Mouse (Mus musculus) megakaryocyte-erythroid progenitor cell, adult 5-6 weeks (primary cell): ENCODE measurements around the gene Mmp28. TPM values are rescaled to one million over a fixed set of nuclear protein-coding genes. Genes with fewer than 3 reads are reported as not detected.

Experiments used
- ATAC-seq: replicated peaks from 2 replicates; pipeline ENCODE4 v1.8.0; 2016; ENCODE audit warnings: mild to moderate bottlenecking, inconsistent platforms; ENCODE audit not compliant: severe bottlenecking, poor library complexity, low FRiP score, low TSS enrichment
- total RNA-seq, 2 experiments: library from RNA; stranded (forward) in 1 of 2; stranded (reverse) in 1 of 2; fragments of 200-1000, 215-1000 nt in 1 of 2; fragments of >200 nt in 1 of 2; fragmentation: Nextera tagmentation in 1 of 2; gene quantifications; 2 replicates each; pipeline ENCODE4 v1.2.3; 2014 to 2017

Gene Mmp28
- total RNA-seq, 2 experiments from 2014 or later: 0.19 TPM; not detected in 1

- ATAC-seq: no peak
Observed at GRCm38 (mm10) chr11:83410510-83410909, 52.4 kb downstream of the Mmp28 start.

DNA sequence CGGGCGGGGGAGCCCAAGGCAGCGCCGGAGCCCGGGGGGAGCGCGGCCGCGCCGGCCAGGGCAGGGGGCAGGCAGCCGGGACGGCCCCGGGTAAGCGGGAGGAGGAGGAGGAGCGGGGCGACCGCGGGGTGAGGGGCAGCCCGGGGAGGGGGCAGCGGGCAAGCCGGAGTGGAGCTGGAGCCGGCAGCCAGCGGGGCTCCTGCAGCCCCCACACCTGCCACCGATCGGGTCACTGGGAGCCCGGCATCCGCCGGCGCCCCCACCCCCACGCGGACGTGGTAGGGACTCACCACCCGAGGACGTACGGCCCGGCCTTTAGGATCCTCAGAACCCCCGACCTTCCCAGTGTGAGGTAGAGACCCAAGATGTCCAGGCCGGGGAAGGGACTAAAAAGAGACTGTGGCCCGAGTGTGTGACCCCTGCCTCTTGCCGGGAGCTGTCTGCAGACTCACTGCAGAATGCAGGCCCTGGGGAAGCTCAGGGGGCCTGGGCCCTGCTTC is 53.0 kb downstream of the Mmp28 start:
- no peak for ATAC-seq

DNA sequence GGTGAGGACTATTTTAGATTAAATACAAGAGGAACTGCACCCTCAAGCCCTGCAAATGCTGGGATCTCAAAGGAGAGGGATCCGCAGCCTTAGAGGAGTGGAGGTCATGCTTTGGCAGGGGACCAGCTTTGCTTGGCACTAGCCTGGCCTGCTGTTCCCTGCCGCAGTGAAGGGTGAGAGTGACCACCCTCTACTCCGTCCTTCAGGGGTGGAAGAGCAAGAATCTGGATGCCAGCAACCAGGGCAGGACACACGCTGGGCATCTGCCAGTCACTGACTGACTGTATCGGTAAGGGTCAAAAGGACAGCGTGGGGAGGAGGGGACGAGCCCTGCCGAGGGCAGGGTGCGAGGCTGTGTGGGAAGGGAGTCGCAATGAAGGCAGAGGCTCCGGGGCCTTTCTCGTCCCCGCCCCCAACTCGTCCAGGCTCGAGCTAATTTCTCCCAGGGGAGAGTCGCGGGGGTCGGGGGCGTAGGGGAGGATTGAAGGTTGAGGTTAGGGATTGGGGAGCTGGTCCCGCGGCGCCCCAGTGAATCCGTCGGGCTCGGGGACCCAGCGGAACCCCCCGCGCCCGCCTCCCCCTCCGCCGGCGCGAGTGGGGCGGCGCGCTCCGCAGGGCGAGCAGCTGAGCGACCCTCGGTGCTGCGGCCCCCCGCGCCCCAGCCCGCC is 53.6 kb downstream of the Mmp28 start, which contains the start of gene Rasl10b:
Rasl10b (plus strand) TSS at position 51 of the 668 bp plus-strand sequence.
- no peak for ATAC-seq

DNA sequence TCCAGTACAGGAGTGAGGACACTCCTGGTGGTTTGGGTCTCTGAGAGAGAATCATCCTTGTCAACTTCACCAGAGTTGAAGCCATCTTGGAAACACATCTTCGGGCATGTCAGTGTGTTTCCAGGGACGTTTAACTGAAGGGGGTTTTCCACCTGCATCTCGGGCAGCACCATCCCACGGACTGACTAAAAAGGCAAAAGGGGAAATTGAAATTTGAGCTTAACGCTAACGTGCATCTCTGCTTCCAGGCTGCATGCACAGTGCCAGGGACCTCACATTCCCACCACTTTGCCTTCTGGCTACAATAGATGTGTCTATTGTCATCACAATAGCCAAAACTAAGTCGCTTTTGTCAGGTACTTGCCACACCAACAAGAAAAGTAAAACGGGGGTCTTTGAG is 54.6 kb downstream of the Mmp28 start:
- no peak for ATAC-seq

DNA sequence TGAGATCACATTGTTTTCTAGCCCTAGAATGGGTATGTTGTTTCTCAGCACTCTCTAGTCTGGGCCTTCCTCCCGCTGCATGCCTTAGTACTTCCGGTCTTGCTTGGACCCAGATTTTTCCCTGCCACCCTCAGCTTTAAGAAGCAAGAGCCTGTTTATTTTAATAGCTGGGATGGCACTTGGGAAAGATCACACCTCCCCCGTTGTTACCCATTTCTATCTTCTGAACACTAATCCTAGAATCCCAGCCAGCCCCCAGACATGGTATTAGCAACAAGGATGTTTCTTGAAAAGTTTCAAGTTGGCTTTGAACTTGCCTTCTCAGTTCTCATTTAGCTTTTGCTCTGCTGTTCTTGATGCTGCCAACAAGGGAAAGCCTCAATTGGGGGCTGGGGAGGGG is 56.5 kb downstream of the Mmp28 start:
- ATAC-seq: no peak

- ATAC-seq: no peak
Observed at GRCm38 (mm10) chr11:83403787-83404186, 59.1 kb downstream of the Mmp28 start.

DNA sequence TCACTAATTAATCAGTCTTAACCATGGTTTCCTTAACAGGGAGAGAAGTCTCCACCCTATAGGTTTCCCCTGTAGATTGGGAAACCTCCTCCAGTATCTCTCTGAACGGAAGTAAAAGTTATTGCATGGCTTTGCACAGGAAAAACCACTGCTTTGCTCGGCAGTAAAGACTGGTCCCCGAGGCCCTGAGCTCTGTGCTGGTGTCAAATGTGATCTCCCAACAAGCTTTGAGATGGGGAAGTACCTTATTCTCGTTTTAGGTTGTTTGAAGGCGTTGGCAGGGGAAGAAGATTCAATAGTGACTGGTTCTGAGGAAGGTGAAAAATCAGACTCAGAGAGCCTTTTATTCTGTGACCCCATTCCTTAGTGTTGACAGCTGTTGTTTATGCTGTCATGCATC is 64.1 kb downstream of the Mmp28 start:
- ATAC-seq: no peak

- no peak for ATAC-seq
Observed at GRCm38 (mm10) chr11:83397626-83398025, 65.2 kb downstream of the Mmp28 start.

- no peak for ATAC-seq
Observed at GRCm38 (mm10) chr11:83394802-83395439, 68.0 kb downstream of the Mmp28 start.

DNA sequence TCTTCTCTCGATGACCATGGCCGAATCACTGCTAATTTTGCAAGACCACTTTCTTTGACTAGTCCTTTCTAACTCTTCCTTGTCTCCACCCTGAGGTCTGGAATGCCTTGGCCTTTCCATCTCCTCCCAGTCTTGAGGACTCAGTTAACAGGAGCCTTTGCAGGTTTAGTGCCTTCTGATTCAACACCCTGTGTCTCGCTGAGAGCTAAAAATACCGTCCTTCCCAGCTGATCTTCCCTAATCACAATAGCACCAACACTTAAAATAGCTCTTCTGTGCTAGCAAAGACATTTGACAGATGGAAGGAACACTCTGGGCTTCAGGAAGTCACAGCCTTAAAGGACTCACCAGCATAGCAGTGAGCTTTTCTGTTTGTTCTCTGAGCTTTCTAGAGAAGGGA is 69.8 kb downstream of the Mmp28 start:
- no peak for ATAC-seq

Other genes with a start within 250 kb of the Mmp28 start
- gene Slfn14, start 176.3 kb downstream of the Mmp28 start, total RNA-seq (2014; fragmentation: Nextera tagmentation): not detected in 2 replicates
- 0.28 TPM in 1 of 2 replicates, not detected in the other for gene Slfn14, start 176.3 kb downstream of the Mmp28 start, total RNA-seq (2017)
- 74.0 and 74.2 TPM in 2 replicates for gene Ap2b1, start 164.0 kb downstream of the Mmp28 start, total RNA-seq (2014; fragmentation: Nextera tagmentation)
- gene Ap2b1, start 164.0 kb downstream of the Mmp28 start, total RNA-seq (2017): 61.2 and 65.4 TPM in 2 replicates
- 7.6 and 10.1 TPM in 2 replicates for gene Pex12, start 160.5 kb downstream of the Mmp28 start, total RNA-seq (2014; fragmentation: Nextera tagmentation)
- 9.5 and 9.6 TPM in 2 replicates for gene Pex12, start 160.5 kb downstream of the Mmp28 start, total RNA-seq (2017)
- not detected in 2 replicates for gene Rasl10b, start 53.9 kb downstream of the Mmp28 start, total RNA-seq (2014; fragmentation: Nextera tagmentation)
- gene Rasl10b, start 53.9 kb downstream of the Mmp28 start, total RNA-seq (2017): 0.19 TPM in 1 of 2 replicates, not detected in the other
- gene Gas2l2, start 33.6 kb downstream of the Mmp28 start, total RNA-seq (2014; fragmentation: Nextera tagmentation): not detected in 2 replicates
- gene Gas2l2, start 33.6 kb downstream of the Mmp28 start, total RNA-seq (2017): not detected in 2 replicates
- gene 1700020L24Rik, start 25.4 kb downstream of the Mmp28 start, total RNA-seq (2014; fragmentation: Nextera tagmentation): 2.6 TPM in 1 of 2 replicates, not detected in the other
- gene 1700020L24Rik, start 25.4 kb downstream of the Mmp28 start, total RNA-seq (2017): not detected in 2 replicates
- gene Taf15, start 10.0 kb upstream of the Mmp28 start, total RNA-seq (2014; fragmentation: Nextera tagmentation): 60.9 and 72.5 TPM in 2 replicates
- gene Taf15, start 10.0 kb upstream of the Mmp28 start, total RNA-seq (2017): 24.0 and 32.8 TPM in 2 replicates
- not detected in 2 replicates for gene Heatr9, start 59.1 kb upstream of the Mmp28 start, total RNA-seq (2014; fragmentation: Nextera tagmentation)
- not detected in 2 replicates for gene Heatr9, start 59.1 kb upstream of the Mmp28 start, total RNA-seq (2017)
- gene Ccl5, start 67.4 kb upstream of the Mmp28 start, total RNA-seq (2014; fragmentation: Nextera tagmentation): 8.9 and 46.6 TPM in 2 replicates
- 5.6 and 32.4 TPM in 2 replicates for gene Ccl5, start 67.4 kb upstream of the Mmp28 start, total RNA-seq (2017)
- not detected in 2 replicates for gene Ccl9, start 115.6 kb upstream of the Mmp28 start, total RNA-seq (2014; fragmentation: Nextera tagmentation)
- gene Ccl9, start 115.6 kb upstream of the Mmp28 start, total RNA-seq (2017): 0.70 and 10.4 TPM in 2 replicates
- gene Ccl6, start 130.0 kb upstream of the Mmp28 start, total RNA-seq (2014; fragmentation: Nextera tagmentation): not detected in 2 replicates
- 0.84 and 4.1 TPM in 2 replicates for gene Ccl6, start 130.0 kb upstream of the Mmp28 start, total RNA-seq (2017)
- gene Rpl9-ps1, start 182.6 kb upstream of the Mmp28 start, total RNA-seq (2014; fragmentation: Nextera tagmentation): not detected in 2 replicates
- not detected in 2 replicates for gene Rpl9-ps1, start 182.6 kb upstream of the Mmp28 start, total RNA-seq (2017)
- gene Ccl3, start 186.3 kb upstream of the Mmp28 start, total RNA-seq (2014; fragmentation: Nextera tagmentation): not detected in 2 replicates
- 13.6 and 17.1 TPM in 2 replicates for gene Ccl3, start 186.3 kb upstream of the Mmp28 start, total RNA-seq (2017)
- gene Ccl4, start 199.5 kb upstream of the Mmp28 start, total RNA-seq (2014; fragmentation: Nextera tagmentation): 1.7 TPM in 1 of 2 replicates, not detected in the other
- 10.9 and 16.2 TPM in 2 replicates for gene Ccl4, start 199.5 kb upstream of the Mmp28 start, total RNA-seq (2017)
- not detected in 2 replicates for gene Wfdc17, start 240.9 kb upstream of the Mmp28 start, total RNA-seq (2014; fragmentation: Nextera tagmentation)
- not detected in 2 replicates for gene Wfdc17, start 240.9 kb upstream of the Mmp28 start, total RNA-seq (2017)
- gene Wfdc18, start 245.9 kb upstream of the Mmp28 start, total RNA-seq (2014; fragmentation: Nextera tagmentation): not detected in 2 replicates
- gene Wfdc18, start 245.9 kb upstream of the Mmp28 start, total RNA-seq (2017): not detected in 2 replicates